Mouse (Mus musculus): ENCODE results near the gene Lats1. TPM values are rescaled to one million over a fixed set of nuclear protein-coding genes. Genes with fewer than 3 reads are reported as not detected.

Lats1 gene
- total and polyA plus RNA-seq, 3 experiments: 11.1 to 73.4 (median 17.8) TPM

GRCm38 (mm10) chr10:7645911-7646310, 35.1 kb upstream of the Lats1 start:
- Histone ChIP-seq H3K79me2 (ENCODE audit: control insufficient read depth, insufficient read depth, low read length, poor library complexity) (peaks cover 8% of the 10 kb centered on the region), H3K9ac (ENCODE audit: control insufficient read depth, low read depth, low read length, poor library complexity, severe bottlenecking) (no peak overlapping the region), H3K36me3 (ENCODE audit: control insufficient read depth in 1 of 2, insufficient read depth in 2 of 2, low read length in 2 of 2) (peaks cover 0 to 33% of the 10 kb centered on the region in 2 experiments; a peak in 2 of 4 replicates), H3K27me3 (ENCODE audit: control insufficient read depth in 1 of 2, insufficient read depth in 2 of 2, low read length in 2 of 2) (no peaks in the 10 kb centered on the region), H3K9me3 (replicated peaks; ENCODE audit: insufficient read depth, low read length) (no peaks in the 10 kb centered on the region), H3K27ac (ENCODE audit: control insufficient read depth, low read depth, low read length) (no peak overlapping the region), H3K4me3 (ENCODE audit: control insufficient read depth in 1 of 2, insufficient read depth in 1 of 2, low read depth in 2 of 2, low read length in 2 of 2) (no peak overlapping the region), H3K4me1 (ENCODE audit: control insufficient read depth in 1 of 2, insufficient read depth in 2 of 2, low read length in 2 of 2) (no peaks in the 10 kb centered on the region)
- DNase-seq (ENCODE audit: low read depth, low spot score): no peak
- TF ChIP-seq JUND (IDR thresholded peaks at IDR 0.05; ENCODE audit: low read depth, low read length) (no peak), SIN3A (IDR thresholded peaks at IDR 0.05; ENCODE audit: low read length) (no peak), CTCF (IDR thresholded peaks at IDR 0.05 in 2 of 3, conservative IDR thresholded peaks at IDR 0.05 in 1 of 3; ENCODE audit: control insufficient read depth in 1 of 3, insufficient read depth in 1 of 3, low read depth in 2 of 3, low read length in 3 of 3, poor library complexity in 1 of 3, severe bottlenecking in 1 of 3) (no peak), POLR2A (IDR thresholded peaks at IDR 0.05; ENCODE audit: control insufficient read depth in 1 of 2, insufficient read depth in 1 of 2, low read depth in 1 of 2, low read length in 2 of 2, poor library complexity in 1 of 2) (no peak), MAZ (IDR thresholded peaks at IDR 0.05; ENCODE audit: low read depth, low read length) (no peak), GABPA (IDR thresholded peaks at IDR 0.05; ENCODE audit: low read depth, low read length) (no peak), MEF2A (IDR thresholded peaks at IDR 0.05; ENCODE audit: extremely low read depth, insufficient replicate concordance, low read depth, low read length, poor library complexity, severe bottlenecking) (no peak), USF2 (IDR thresholded peaks at IDR 0.05; ENCODE audit: borderline replicate concordance in 1 of 2, insufficient read depth in 1 of 2, low read depth in 1 of 2, low read length in 2 of 2) (no peak), MAFK (IDR thresholded peaks at IDR 0.05; ENCODE audit: borderline replicate concordance, low read depth, low read length) (no peak), ZKSCAN1 (IDR thresholded peaks at IDR 0.05; ENCODE audit: low read depth, low read length) (no peak), USF1 (IDR thresholded peaks at IDR 0.05; ENCODE audit: low read depth, low read length) (no peak), UBTF (IDR thresholded peaks at IDR 0.05; ENCODE audit: borderline replicate concordance, insufficient read depth, low read depth, low read length) (no peak), ZMIZ1 (IDR thresholded peaks at IDR 0.05; ENCODE audit: low read depth, low read length) (no peak), MYB (IDR thresholded peaks at IDR 0.05; ENCODE audit: low read depth, low read length) (no peak), POLR2AphosphoS5 (IDR thresholded peaks at IDR 0.05; ENCODE audit: borderline replicate concordance, low read depth, low read length) (no peak), BHLHE40 (IDR thresholded peaks at IDR 0.05; ENCODE audit: borderline replicate concordance, low read depth, low read length) (no peak), ZNF384 (IDR thresholded peaks at IDR 0.05; ENCODE audit: low read depth, low read length) (no peak), HCFC1 (IDR thresholded peaks at IDR 0.05; ENCODE audit: low read depth, low read length) (no peak), RCOR1 (IDR thresholded peaks at IDR 0.05; ENCODE audit: low read depth, low read length) (no peak), ELF1 (IDR thresholded peaks at IDR 0.05; ENCODE audit: low read depth, low read length) (no peak)

GRCm38 (mm10) chr10:7649059-7649458, 32.0 kb upstream of the Lats1 start:
- Histone ChIP-seq H3K79me2 (ENCODE audit: control insufficient read depth, insufficient read depth, low read length, poor library complexity) (peaks cover 28% of the 10 kb centered on the region), H3K4me1 (ENCODE audit: control insufficient read depth in 1 of 2, insufficient read depth in 2 of 2, low read length in 2 of 2) (no peaks in the 10 kb centered on the region), H3K27me3 (ENCODE audit: control insufficient read depth in 1 of 2, insufficient read depth in 2 of 2, low read length in 2 of 2) (no peaks in the 10 kb centered on the region), H3K9ac (ENCODE audit: control insufficient read depth, low read depth, low read length, poor library complexity, severe bottlenecking) (no peak overlapping the region), H3K9me3 (replicated peaks; ENCODE audit: insufficient read depth, low read length) (no peaks in the 10 kb centered on the region), H3K4me3 (ENCODE audit: control insufficient read depth in 1 of 2, insufficient read depth in 1 of 2, low read depth in 2 of 2, low read length in 2 of 2) (no peak overlapping the region), H3K36me3 (ENCODE audit: control insufficient read depth in 1 of 2, insufficient read depth in 2 of 2, low read length in 2 of 2) (peaks cover 0 to 23% of the 10 kb centered on the region in 2 experiments; a peak in 2 of 4 replicates), H3K27ac (ENCODE audit: control insufficient read depth, low read depth, low read length) (no peak overlapping the region)
- no peak for TF ChIP-seq POLR2AphosphoS5 (IDR thresholded peaks at IDR 0.05; ENCODE audit: borderline replicate concordance, low read depth, low read length)
- no peak for TF ChIP-seq EP300 (IDR thresholded peaks at IDR 0.05; ENCODE audit: low read depth in 1 of 2, low read length in 2 of 2)
- no peak for TF ChIP-seq RCOR1 (IDR thresholded peaks at IDR 0.05; ENCODE audit: low read depth, low read length)
- no peak for TF ChIP-seq JUND (IDR thresholded peaks at IDR 0.05; ENCODE audit: low read depth, low read length)
- TF ChIP-seq SIN3A (IDR thresholded peaks at IDR 0.05; ENCODE audit: low read length): no peak
- TF ChIP-seq CHD1 (IDR thresholded peaks at IDR 0.05; ENCODE audit: low read depth, low read length): no peak
- no peak for DNase-seq (ENCODE audit: low read depth, low spot score)
